Mouse (Mus musculus) stomach, postnatal 0 days (tissue): Measurements from ENCODE around the gene Nrp1. TPM values are rescaled to one million over a fixed set of nuclear protein-coding genes. Genes with fewer than 3 reads are reported as not detected.

Experiments used
- ATAC-seq: fragments of 200-750 bp; cut with Nextera tagmentation; 2 replicates; pipeline ENCODE4 v1.8.0; 2017; ENCODE audit not compliant: low FRiP score, low TSS enrichment
- DNase-seq: peaks from one replicate; pipeline ENCODE4 v3.0.0-alpha.2; 2016; ENCODE audit warnings: low spot score
- H3K27ac ChIP-seq: fragments of 300-500 bp; sonication (generic); replicated peaks from 2 replicates; pipeline ENCODE4 v1.5.1; 2014; ENCODE audit warnings: mild to moderate bottlenecking, control low read depth
- H3K27me3 ChIP-seq: fragments of 300-500 bp; sonication (generic); 2 replicates; pipeline ENCODE4 v1.6.1; 2014; ENCODE audit warnings: low read length; ENCODE audit not compliant: control insufficient read depth, insufficient read depth
- H3K36me3 ChIP-seq: fragments of 300-500 bp; sonication (generic); 2 replicates; pipeline ENCODE4 v1.6.1; 2014; ENCODE audit warnings: low read length, mixed read lengths; ENCODE audit not compliant: control insufficient read depth, insufficient read depth
- H3K4me1 ChIP-seq: fragments of 300-500 bp; sonication (generic); replicated peaks from 2 replicates; pipeline ENCODE4 v1.6.1; 2014; ENCODE audit warnings: antibody characterized with exemption; ENCODE audit not compliant: control insufficient read depth, insufficient read depth
- H3K4me2 ChIP-seq: fragments of 300-500 bp; sonication (generic); replicated peaks from 2 replicates; pipeline ENCODE4 v1.6.1; 2014; ENCODE audit warnings: low read depth, mild to moderate bottlenecking, control low read depth, moderate library complexity
- H3K4me3 ChIP-seq: fragments of 300-500 bp; sonication (generic); 2 replicates; pipeline ENCODE4 v1.5.1; 2014; ENCODE audit warnings: low read depth, low read length, control low read depth
- H3K9ac ChIP-seq: fragments of 300-500 bp; sonication (generic); 2 replicates; pipeline ENCODE4 v1.6.1; 2014; ENCODE audit warnings: mild to moderate bottlenecking, low read length, control low read depth, mixed read lengths
- H3K9me3 ChIP-seq: fragments of 300-500 bp; sonication (generic); 2 replicates; pipeline ENCODE4 v1.6.1; 2016; ENCODE audit warnings: low read length; ENCODE audit not compliant: control insufficient read depth
- CTCF ChIP-seq: IDR thresholded peaks from 2 replicates; pipeline ENCODE4 v1.5.1; 2016; ENCODE audit warnings: antibody characterized with exemption, low read depth, mild to moderate bottlenecking, moderate library complexity
- EP300 ChIP-seq: optimal IDR thresholded peaks from 2 replicates; pipeline ENCODE3; 2016; ENCODE audit warnings: antibody characterized with exemption
- WGBS: fragments of 180-500 bp; shearing (Covaris S2); extraction: QIAGEN DNeasy Blood & Tissue Kit; methylation state at CpG from one replicate; pipeline ENCODE4 v1.1.7; 2014; 5-methylcytosine and 5-hydroxymethylcytosine counted together
- polyA plus RNA-seq: library from polyadenylated mRNA; unstranded; fragments of >200 nt; fragmentation: Nextera tagmentation; extraction: Ambion mirVana; gene quantifications from 2 replicates; pipeline ENCODE4 v1.2.1, GENCODE M21; 2015

Nrp1 gene
- polyA plus RNA-seq, 1 experiment from 2014 or later = 16.9 TPM

DNA sequence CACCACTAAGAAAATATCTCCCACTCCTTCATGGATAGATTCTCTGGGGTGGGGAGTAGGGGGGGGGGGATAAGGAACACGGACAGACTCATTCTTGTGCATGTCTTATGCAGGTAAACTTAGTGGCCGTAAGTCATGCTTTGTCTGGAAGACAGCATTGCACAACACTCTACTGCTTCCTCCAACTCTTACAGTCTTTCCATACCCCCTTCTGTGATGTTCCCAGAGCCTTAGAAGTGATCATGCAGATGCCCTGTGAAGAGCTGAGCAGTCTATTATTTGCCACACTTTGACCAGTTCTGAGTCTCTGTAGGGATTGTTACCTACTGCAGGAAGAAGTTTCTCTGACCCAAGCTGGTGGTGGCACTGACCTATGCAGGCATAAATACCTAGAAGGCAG, 98.9 kb downstream of the Nrp1 start:
- 73% methylated on average over 2 of the region's 2 CpGs for WGBS
- TF ChIP-seq EP300 = no peak
- TF ChIP-seq CTCF = no peak
- ATAC-seq = no peak
- DNase-seq = no peak
- no peak overlapping the region for H3K4me3 ChIP-seq
- no peaks in the 10 kb centered on the region for H3K9me3 ChIP-seq
- H3K27ac ChIP-seq = no peak overlapping the region
- no peaks in the 10 kb centered on the region for H3K27me3 ChIP-seq
- H3K9ac ChIP-seq = no peak overlapping the region
- H3K36me3 ChIP-seq = no peaks in the 10 kb centered on the region
- H3K4me1 ChIP-seq = no peaks in the 10 kb centered on the region
- H3K4me2 ChIP-seq = no peak overlapping the region

DNA sequence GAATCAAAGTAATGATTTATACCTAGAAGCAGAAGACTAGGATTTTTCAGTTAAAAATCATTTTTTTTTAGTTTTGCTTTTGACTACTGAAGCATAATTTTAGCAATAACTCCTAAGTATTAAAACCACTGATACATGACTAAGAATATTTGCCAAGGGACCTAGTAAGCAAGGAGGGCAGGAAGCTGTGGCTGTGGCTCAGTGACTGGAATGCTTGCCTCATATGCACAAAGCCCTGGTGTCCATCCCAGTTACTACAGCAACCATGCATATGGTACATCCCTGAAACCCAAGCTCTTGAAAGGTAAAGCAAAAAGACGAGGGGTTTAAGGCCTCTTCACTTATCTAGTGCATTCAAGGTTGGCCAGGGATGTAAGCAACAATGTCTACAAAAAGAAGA, 101.3 kb downstream of the Nrp1 start:
- Histone ChIP-seq H3K27ac (no peak overlapping the region), H3K36me3 (no peaks in the 10 kb centered on the region), H3K27me3 (no peaks in the 10 kb centered on the region), H3K9ac (no peak overlapping the region), H3K4me1 (peaks cover under 1% of the 10 kb centered on the region), H3K4me3 (no peak overlapping the region), H3K4me2 (no peak overlapping the region), H3K9me3 (no peaks in the 10 kb centered on the region)
- 62% methylated on average over 1 of the region's 1 CpGs for WGBS
- DNase-seq (no peak), ATAC-seq (no peak)
- TF ChIP-seq EP300 (no peak), CTCF (no peak)

DNA sequence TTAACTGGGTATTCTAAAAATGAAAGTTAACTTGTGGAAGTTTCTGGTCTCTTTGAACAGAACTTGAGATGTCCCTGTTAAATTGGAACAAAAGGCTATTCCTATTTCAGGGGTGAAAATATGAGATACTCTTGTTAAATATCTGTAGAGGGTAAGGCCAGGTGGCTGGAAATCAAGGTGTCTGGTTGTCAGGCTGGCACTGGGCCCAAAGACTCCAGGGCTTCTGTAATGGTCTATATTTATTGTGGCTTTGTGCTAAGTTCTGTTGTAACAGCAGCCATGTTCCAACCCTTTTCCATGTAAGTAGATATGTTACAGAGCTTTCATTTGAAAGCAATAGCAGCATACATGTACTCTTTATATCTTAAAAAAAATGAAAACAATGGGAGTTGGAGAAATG, 103.3 kb downstream of the Nrp1 start:
- TF ChIP-seq CTCF (no peak), EP300 (no peak)
- ATAC-seq (no peak), DNase-seq (no peak)
- no peaks in the 10 kb centered on the region for H3K9me3 ChIP-seq
- peaks cover 4% of the 10 kb centered on the region for H3K4me1 ChIP-seq
- no peak overlapping the region for H3K27ac ChIP-seq
- H3K4me3 ChIP-seq = no peak overlapping the region
- H3K27me3 ChIP-seq = no peaks in the 10 kb centered on the region
- H3K36me3 ChIP-seq = no peaks in the 10 kb centered on the region
- H3K4me2 ChIP-seq = no peak overlapping the region
- H3K9ac ChIP-seq = no peak overlapping the region

DNA sequence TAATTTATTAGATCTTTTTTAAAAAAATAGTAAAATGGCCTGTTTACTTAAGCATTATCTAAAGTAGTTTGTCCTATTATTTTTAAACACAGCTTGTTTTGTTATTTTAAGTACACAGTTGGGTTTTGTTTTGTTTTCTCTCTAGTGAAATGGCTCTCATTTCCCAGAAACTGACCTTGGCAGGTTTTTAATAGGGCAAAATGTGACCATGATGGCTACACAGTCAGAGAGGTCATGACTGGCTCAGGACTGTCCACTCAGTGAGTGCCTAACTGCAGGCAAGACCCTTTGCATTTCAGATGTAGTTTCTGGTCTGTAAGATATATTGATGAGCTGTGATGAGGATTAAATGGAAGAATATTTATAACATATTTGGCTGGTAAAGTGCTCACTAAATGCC, 104.8 kb downstream of the Nrp1 start:
- H3K27me3 ChIP-seq = no peaks in the 10 kb centered on the region
- no peak for TF ChIP-seq EP300
- TF ChIP-seq CTCF = no peak
- ATAC-seq (no peak), DNase-seq (no peak)
- H3K4me1 ChIP-seq = peaks cover 4% of the 10 kb centered on the region
- no peak overlapping the region for H3K4me2 ChIP-seq
- no peak overlapping the region for H3K4me3 ChIP-seq
- no peaks in the 10 kb centered on the region for H3K36me3 ChIP-seq
- no peaks in the 10 kb centered on the region for H3K9me3 ChIP-seq
- H3K27ac ChIP-seq = no peak overlapping the region
- no peak overlapping the region for H3K9ac ChIP-seq

DNA sequence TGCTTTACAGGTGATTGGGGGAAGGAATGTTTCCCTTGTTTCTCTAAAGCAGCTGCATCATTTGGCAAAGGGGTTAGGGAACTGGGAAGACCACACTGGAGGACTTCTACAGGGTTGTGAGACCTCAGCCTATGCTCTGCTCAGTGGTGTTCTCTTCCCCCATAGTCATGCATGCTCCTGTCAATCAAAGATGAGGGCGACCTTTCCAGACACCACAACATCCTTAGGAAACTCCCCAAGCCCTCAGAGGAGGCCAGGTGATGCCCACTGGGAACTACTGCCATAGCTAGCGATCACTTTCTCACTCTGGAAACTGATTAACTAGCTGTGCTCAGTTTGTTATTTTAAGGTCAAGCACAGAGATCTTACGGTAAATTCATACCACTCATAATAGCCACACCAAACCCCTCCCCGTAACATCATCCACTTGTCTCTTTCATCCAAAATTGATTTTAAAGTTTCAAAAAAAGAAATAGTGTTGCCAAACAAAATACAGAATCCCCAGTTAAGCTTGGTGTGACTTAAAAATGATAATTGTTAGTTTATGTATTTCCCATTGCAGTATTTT, 105.7 kb downstream of the Nrp1 start:
- H3K27ac ChIP-seq = no peak overlapping the region
- no peak for DNase-seq

DNA sequence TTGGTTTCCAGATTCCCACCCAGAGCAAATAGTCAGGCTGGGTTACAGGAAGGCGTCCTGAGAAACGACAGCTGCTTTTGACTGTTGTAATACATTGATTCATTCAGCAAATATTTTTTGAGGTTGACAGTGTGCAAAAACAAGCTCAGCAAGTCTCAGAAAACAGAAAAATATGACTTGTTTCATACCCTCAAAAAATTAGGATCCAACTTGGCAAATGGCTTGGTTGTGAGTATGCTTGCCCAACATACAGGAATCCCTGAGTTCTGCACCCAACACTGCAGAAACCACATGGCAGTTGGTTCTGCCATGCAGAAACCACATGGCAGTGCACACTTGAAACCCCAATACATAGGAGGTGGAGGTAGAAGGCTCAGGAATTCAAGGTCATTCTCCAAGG, 107.1 kb downstream of the Nrp1 start:
- Histone ChIP-seq H3K9me3 (no peaks in the 10 kb centered on the region), H3K4me3 (no peak overlapping the region), H3K36me3 (no peaks in the 10 kb centered on the region), H3K4me1 (peaks cover 4% of the 10 kb centered on the region), H3K9ac (no peak overlapping the region), H3K27me3 (no peaks in the 10 kb centered on the region), H3K4me2 (no peak overlapping the region), H3K27ac (no peak overlapping the region)
- 32% methylated on average over 2 of the region's 2 CpGs for WGBS
- no peak for TF ChIP-seq CTCF
- TF ChIP-seq EP300 = no peak
- no peak for ATAC-seq
- no peak for DNase-seq

More for the DNA sequence above, 105.7 kb downstream of the Nrp1 start:
- Histone ChIP-seq H3K9me3 (no peaks in the 10 kb centered on the region), H3K36me3 (no peaks in the 10 kb centered on the region), H3K27me3 (no peaks in the 10 kb centered on the region), H3K4me3 (no peak overlapping the region), H3K9ac (no peak overlapping the region), H3K4me1 (peaks cover 4% of the 10 kb centered on the region), H3K4me2 (no peak overlapping the region)
- ATAC-seq = no peak
- TF ChIP-seq EP300 = no peak
- no peak for TF ChIP-seq CTCF
- 81% methylated on average over 4 of the region's 4 CpGs for WGBS
